Mouse (Mus musculus): ENCODE measurements at regions not wholly inside any gene's neighbourhood (a gene's known extent, or its start where the extent isn't known, plus 50 kb on each side); places are given as distances from the start of the nearest gene placed in this dataset.

DNA sequence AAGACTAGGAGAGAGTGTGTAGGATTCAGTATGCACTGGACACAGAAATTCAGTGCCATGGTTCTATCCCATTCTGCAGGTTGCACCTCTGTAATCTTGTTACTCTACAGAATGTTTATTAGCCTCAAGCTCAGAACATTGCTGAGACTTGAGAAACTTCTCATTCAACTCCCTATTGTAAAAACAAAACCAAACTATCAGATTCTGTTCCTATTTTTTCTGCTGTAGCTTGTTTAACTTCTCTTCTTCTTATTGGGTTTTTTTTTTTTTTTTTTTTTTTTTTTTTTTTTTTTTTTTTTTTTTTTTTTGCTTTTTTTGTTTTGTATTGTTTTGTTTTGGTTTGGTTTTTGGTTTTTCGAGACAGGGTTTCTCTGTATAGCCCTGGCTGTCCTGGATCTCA lies 172.1 kb upstream of the Eya4 start:
- TF ChIP-seq CTCF (IDR thresholded peaks at IDR 0.05; ENCODE audit: borderline replicate concordance, insufficient read depth, low read length) (no peak), POLR2A (IDR thresholded peaks at IDR 0.05; ENCODE audit: low read depth, low read length) (no peak)

All from embryonic fibroblast, embryonic 13.5 days (primary cell).